Mouse (Mus musculus): ENCODE results near the gene Pex26. TPM values are rescaled to one million over a fixed set of nuclear protein-coding genes. Genes with fewer than 3 reads are reported as not detected.
A peak's percentile ranks its signal among the peaks of the same experiment; 100 is the strongest.

Gene Pex26
- total RNA-seq, 1 experiment from 2014 or later, result 11.9 TPM

DNA sequence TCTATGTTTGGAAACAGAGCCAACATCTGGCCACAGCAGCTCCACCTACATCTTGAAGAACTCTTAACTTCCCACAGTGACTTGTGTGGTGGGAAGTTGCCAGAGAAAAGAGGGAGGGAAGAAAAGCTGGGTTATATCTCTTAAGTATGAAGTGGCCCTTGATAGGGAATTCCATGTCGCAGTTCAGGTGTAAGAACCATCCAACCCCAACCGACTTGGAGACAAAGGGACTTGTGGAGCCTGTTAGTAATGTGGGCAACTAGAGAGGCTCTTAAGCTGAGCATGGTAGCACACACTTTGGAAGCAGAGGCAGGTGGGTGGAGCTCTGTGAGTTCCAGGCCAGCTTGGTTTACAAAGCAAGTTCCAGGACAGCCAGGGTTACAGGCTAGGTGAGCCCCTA is 26.1 kb downstream of the Pex26 start:
- DNase-seq, result no peak

DNA sequence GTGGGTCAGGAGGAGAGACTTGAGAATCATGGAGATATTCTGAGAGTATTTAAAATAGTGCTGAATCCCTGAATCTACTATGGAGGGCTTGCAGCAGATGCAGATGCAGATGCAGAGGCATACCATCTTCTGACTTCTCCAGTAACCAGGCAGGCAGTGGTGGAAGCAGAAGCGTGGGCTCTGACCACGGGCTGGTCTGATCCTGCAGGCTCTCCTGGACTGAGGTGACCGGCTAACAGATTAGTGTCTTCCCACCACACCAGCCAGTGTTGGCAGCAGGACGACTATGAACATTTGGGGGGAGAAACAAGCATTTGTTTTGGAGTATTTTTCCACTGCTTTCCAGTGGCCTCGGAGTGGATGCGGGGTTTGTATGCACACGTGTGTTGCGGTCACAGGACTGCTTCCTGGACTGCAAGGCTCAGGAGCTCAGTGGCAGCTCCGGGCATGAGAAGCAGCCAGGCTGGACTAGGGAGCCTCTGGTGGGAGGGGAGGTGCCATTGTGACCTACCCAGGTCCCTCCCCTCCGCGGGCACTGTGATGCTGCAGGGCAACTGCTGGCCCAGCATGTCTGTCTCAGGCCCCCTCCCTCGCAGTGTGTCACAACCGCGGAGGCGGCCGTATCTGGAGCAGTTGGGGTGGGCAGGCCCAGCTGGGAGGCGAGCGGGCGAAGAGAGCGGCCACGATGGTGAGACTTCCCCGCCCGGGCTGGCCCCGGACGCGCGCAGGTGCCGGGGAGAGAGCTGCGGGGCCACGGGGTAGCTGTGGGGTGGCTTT is 26.9 kb downstream of the Pex26 start, which contains the start of gene Tuba8:
Tuba8 (plus strand) TSS at position 548 of the 777 bp plus-strand sequence.
- peak; percentile 89 for DNase-seq

DNA sequence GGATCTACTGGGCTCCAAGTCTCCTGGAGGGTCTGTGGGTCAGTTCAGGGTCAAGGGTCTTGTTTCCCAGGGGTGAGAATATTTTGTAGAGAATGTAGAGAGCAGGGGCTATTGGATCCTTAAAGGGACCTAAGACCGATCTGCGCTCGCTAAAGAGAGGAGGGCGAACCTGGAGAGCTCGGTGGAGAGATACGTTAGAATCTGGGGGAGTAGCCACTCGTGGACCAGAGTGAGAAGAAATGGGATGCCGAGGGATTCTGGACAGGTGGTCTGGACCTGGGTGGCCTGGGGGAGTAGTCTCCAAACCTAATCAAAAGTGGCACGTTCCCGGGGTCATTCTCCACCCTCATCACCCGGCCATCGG is 27.4 kb downstream of the Pex26 start:
- DNase-seq, result no peak

DNA sequence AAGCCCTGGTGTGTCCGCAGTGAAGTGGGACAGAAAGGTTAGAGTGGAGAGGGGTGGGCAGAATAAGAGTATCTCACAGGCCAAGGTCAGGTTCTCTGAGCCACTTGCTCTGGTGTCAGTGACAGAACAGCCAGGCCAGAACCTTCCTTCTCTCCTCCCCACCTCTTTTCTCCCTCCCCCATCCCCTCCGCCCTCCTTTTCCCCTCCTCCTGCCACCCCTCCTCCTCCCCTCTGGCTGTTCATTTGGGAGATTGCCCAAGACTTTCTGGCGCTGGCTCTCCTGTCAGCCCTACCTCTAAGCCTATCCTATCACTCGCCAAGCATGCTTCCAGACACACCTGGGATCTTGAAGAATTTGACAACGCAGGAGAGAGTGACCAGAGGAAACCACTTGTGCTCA is 28.3 kb downstream of the Pex26 start:
- DNase-seq, result peak; percentile 72

DNA sequence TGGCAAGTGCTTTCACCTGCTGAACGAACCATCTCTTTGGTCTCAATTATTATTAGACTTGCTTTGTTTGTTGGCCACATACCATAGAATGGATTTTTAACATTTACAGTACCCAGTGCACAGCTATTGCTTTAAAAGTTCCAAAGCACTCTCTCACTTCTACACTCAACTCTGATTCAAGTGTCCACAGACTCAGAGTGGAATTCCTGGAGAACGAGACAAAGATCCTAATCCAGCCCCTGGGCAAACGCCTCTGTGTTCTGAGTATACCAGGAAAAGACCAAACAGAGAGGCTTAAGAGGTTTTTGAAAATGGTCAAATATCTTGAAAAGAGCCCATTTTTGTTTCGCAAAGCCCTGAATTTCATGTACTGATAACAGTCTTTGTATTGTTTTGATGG is 29.5 kb downstream of the Pex26 start:
- no peak for DNase-seq

DNA sequence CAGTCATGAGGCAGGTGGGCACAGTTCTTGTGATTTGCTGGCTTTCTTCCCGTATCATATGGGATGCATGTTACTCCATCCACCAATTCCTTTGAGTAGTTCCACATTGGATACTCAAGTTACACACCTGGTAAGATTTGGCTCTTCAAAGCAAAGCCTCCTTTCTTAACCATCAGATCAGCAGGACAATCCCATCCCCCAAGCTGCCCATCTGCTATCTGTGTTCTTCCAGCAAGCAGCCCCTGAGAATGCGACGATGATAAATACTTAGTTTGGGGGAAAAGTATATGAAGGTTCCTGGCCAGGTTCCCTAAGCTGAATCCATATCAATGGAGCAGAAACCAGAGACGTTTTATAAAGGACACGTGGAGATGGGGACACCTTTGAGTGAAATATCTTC is 30.8 kb downstream of the Pex26 start:
- no peak for DNase-seq

DNA sequence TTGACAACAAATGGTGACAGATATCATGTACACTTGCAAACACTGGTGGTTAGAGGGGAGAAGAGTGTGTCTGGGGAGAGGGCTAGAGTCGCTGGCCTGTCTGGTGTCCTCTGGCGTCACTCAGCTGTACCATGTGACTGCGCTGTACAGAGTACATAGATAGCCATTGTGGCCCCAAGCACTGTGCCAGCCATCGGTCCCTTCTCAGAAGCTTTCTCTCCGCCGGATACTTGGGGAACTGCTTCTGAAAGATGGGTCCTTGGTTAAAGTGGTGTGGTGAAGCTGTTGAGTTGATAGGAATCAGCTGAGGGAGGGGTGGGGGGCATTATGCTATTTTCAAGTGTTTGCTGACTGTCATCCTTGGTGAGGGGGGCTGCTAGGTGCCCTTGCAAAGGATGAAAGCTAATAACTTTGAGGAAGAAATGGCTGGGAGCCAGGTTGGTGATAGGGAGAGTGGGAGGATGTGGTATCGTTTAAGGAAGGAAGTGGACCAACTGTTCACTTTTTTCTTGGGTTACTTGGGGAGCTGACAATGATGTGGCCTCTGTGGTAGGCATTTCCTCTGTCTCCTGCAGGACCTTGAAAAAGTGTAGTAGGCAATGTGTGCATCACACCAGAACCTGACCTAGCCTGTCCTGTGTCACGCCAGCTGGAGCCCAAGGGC is 31.3 kb downstream of the Pex26 start:
- no peak for DNase-seq

DNA sequence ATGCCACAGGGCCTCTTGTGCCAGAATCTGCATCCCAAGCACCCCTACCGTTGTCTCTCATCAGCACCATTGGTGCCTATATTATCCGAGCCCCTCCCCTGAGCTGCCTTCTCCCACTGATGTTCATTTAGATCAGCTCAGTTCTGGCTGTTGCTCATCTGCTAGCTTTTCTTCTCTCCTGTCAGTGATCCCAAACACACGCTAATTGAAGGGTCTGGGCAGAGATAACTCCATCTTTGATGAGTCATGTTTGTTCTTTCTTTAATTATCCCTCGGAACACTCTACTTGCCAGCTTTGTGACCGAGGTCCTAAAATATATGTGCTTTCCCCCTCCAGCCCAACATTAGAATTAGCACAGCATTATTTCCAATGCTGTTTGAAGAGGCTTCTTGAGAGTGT is 31.9 kb downstream of the Pex26 start:
- no peak for DNase-seq

DNA sequence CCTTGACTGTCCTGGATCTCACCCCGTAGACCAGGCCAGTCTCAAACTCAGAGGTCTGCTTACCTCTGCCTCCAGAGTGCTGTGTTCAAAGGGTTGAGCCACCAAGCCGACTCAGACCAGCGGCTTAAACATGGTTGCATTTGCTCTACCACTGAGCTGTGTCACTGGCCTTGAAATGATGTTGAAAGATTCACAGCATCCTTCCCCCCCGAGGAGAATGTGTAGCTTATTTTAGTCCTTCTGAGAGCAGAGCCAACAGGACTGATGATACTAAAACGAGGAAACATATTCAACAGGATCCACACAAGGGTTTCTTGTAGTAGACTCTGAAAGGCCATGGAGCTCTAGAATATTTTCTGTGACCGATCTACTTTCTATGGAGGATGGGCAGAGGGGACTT is 32.4 kb downstream of the Pex26 start:
- no peak for DNase-seq

DNA sequence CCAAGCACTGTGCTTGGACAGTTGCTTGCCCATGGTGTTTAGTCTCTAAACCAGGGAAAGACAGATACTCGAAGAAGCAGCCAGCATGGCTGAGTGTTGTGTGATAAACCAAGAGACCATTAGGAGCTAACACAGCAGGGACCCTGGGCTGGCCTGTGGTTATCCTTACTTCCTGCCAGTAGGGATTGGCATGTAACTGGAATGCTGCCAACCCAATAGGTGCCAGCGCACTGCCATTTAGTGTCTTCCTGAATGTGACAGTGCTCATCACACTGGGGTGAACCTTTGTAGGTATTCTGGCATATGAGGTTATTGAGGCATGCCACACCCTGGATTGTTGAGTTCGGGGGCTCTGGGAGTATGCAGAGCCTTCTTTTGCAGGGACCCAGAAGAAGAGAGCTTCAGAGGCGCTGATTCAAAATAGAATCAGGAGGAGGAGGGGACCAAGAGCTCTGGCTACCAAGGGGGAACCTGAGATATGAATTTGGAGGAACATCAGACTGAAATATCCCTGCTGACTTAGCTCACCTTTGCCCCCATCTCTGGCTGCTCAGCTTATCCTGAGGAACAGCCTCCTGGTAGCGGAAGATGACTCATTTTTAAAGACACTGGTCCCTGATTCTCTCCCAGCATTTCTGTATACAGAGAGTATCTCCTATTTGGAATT is 33.3 kb downstream of the Pex26 start:
- no peak for DNase-seq

DNA sequence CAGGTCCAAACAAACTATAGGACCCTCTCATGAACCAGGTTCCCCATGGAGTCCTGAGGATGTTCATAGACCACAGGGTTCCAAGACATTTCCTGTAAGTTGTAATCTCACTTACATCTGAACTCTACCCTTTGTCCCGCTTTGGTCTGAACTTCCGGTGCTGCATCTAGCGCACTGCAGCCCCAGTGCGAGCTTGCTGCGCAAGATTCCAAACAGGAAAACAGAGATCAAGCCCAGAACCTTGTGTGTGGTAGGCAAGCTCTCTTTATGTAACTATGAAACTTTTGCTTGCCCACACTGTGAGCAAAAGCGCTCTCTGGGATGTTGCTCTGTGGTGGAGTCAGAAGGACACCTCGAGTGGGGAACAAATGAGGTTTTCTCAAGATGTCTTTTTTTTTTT is 34.5 kb downstream of the Pex26 start:
- DNase-seq, result no peak

DNA sequence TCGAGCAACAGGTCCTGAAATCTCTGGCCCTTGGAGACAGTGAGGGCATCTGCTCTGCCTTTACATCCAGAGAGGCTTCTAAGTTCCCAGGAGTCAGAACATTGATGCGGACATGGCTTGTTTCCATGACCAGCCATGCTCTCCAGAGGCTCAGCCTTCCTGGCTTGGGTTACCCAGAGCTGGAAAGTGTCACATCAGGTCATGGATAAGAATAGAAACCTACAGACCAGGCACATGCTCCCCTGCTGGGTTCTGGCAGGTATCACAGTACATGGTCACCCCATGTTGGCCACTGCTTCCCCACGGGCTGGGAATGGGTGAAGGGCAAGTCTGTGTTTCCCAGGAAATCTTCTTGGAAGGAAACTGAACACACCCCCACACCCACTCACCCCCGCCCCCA is 35.9 kb downstream of the Pex26 start:
- DNase-seq, result peak; percentile 34

DNA sequence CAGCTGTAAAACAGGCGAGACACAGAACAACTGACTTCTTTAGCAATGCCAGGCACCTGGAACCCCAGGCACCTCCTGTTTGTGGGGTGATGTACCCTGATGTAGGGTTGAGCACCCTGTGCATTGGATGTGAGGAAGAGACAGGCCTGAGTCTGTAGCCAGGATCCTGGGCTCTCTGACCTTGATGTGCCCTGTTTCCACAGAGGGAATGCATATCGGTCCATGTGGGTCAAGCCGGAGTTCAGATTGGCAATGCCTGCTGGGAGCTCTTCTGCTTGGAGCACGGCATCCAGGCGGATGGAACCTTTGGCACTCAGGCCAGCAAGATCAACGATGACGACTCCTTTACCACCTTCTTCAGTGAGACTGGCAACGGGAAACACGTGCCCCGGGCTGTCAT is 36.7 kb downstream of the Pex26 start:
- no peak for DNase-seq

DNA sequence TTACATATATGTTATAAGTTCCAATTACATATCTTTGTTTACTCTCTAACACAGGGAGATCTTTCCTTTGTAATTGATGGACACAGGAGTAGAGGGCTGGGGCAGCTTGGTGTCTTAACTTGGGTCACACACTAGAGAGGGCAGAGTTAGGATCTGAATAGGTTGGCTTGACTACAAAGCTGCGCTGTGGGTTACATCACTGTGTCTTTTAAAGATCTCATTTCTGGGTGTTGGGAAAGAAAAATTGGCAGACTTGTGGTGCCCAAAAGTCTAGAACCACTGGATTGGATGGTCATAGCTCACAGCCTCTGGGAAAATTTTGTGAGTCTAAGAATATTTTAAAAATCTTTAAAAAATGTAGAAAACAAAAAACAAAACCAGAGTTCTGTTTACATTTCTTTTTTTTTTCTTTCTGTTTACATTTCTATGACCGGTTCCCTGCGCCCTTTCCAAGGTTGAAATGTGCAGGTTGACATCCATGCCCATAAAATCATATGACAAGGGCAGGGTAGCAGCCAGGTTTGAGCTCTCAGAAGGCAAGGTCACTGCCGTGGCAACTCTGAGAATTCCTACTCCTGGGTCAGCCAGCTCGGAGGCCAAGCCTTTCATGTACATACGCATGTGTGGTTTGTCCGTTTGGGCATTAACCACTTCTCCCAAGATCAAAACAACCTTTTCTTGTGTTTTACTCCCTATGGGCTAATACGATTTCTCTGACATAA is 38.6 kb downstream of the Pex26 start:
- peak; percentile 36 for DNase-seq

DNA sequence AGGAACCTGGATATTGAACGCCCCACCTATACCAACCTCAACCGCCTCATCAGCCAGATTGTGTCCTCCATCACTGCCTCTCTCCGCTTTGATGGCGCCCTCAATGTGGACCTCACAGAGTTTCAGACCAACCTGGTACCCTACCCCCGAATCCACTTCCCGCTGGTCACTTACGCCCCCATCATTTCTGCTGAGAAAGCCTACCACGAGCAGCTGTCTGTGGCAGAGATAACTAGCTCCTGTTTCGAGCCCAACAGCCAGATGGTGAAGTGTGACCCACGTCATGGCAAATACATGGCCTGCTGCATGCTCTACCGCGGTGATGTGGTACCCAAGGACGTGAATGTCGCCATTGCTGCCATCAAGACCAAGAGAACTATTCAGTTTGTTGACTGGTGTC is 39.5 kb downstream of the Pex26 start:
- DNase-seq, result no peak

DNA sequence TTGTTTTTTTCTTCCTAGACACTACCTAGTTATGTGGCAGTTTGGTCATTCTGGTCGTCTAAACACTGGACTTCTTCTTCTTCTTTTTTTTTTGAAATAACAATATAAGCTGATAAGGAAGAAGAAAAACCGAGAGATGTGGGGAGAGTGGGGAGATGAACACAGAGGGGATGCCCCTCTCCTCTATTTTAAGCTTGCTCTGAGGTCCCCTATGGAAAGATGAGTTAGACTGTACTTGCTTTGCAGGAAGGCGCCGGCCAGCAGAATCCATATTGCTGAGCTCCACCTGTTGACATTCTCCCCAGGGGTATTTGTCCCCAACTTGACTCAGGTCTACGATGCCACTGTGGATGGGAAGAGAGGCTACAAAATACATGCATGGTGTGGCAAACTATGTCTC is 40.6 kb downstream of the Pex26 start:
- no peak for DNase-seq

DNA sequence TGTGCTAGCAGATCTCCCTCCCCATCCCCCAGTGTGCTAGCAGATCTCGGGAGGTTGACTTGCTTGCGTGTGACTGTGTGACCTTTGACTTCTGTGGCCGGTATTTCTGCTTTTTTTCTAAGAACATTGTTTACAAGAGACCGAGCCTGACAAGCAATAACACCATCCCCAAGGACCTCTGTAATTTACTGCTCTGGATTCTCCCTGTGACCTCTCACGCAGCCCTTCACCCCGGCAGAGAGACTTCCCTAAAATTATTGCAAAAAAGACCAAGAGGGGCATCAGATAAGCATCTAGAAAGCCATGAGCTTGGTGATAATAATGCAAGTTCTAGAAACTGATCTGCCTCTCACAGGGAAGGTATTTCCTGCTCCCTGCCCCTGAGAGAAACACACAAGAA is 41.5 kb downstream of the Pex26 start:
- no peak for DNase-seq

DNA sequence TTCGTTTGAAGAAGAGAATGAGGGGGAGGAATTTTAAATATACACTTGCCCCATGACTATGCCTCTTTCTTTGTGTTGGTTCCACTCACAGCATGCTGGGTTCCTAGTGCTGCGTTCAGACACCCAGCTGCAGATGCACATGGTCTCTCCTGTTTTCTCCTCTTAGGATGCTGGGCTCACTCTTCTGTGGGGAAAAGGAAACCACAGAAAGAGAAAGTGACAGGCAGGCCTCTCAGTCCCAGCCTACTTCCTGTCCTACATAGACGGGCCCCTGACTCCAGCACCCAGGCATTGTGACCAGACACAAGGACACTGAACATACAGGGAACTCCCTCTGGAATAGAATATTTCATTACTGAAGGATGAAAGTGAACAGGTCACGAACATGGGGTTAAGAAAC is 42.6 kb downstream of the Pex26 start:
- no peak for DNase-seq

DNA sequence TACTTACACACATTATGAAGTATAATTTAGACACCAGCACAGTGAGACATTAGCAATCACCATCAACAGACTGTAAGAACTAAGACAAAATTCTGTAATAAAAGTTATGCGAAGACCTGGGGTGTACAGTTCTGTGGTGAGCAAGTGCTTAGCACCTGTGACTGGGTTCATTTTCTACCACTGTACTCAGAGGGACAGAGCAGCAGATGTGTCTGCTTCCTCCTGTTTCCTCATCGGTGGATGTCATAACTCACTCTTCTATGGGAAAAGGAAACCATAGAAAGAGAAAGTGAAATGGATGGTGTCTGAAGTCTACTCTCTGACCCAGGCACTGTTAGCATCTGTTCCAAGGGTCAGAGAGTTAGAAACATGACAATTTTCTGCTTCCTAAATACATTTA is 43.3 kb downstream of the Pex26 start:
- DNase-seq, result no peak

DNA sequence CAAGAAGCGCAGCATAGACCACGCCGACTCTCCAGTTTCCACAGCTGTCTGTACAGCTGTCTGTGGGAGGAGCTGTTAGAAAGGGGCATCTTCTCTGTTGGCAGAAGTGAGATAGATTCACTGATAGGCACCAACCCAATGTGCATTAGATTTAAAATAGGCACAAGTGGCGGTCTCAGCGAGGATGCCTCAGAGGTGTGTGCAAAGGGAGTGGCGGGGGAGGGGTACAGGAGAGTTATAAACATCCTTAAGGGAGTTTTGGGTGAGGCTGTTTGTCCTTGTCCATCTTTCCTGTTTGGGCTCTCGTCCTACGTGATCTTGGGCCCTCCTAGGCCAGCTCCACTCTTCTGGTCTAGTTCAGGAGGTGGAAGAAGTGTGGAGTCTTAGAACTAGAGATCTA is 45.0 kb downstream of the Pex26 start:
- DNase-seq, result no peak

DNA sequence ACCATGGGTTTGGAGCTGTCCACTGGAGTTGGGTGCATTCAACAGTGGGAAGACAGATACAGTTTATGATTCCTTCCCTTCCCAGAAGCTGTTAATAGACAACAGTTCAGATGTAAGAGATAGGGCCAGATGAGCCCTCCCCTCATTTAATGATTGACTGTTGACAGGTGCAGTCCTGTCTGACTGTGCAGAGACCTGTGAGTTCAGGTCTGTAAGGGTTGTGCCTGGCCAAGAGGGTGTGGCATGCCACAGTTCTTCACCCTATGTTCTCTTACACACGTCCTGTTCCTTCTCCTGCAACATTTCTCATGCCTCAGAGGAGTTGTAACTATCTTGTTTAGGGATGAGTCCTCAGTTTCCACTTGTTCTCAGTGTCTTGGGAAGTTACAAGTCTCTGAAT is 49.2 kb downstream of the Pex26 start:
- no peak for DNase-seq

DNA sequence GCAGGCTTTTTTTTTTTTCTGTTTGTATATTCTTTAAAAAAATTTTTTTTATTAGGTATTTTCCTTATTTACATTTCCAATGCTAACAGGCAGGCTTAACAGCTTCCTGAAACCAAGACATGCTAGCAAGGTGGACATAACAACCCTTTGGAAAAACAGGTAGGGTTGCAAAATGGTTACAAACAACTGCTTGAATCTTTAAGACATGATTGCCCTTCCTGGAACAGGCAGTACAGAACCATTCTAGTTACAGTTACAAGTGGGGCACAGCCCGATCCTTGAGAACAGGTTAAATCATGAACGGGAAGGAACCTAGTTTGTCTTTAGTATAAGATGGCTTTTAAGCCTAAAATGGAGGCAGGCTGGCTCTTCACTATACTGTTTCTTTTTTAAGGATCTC is 52.9 kb downstream of the Pex26 start:
- no peak for DNase-seq

DNA sequence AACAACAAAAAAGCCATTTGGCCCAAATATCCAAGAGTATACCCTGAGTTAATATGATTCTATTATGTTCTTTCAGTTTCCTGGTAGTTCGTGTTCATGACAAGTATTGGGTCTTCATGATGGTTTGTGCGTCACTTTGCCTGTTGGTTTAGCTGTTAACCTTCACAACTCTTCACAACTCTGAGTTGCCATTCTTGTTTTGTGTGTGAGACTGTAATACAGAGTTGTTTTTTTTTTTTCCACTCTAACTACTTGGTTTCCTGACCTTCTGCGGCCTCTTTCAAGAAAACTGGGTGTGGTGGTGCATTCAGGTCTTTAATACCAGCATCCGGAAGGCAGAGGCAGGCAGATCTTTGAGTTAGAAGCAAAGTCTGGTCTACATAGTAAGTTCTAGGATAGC is 54.7 kb downstream of the Pex26 start:
- no peak for DNase-seq

Data from adrenal gland, postnatal 14 days (tissue).